Comparison of ENCODE assay signal across 8 mouse cellular contexts in the genomic region with DNA sequence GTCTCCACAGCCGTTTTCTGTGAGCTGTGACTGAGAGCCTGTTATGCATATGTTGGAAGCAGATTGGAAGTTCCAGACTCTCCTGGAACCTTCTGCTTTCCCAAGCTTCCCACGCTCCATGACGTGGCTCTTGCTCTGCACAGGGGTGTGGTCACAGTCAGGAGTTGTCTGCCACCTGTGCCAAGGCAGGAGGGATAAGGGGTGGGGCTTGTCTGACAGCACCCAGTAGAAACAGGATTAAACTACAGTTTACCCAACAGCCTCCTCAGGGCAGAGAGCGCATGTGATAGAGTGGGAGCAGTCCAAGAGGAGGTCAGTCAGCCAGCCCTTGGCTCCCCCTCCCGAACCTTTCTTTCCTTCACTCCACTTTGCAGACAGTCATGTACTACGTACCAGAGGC. TPM values are rescaled to one million over a fixed set of nuclear protein-coding genes. Genes with fewer than 3 reads are reported as not detected.
DNase-seq lines count a peak whose midpoint lies in the region; ATAC-seq and TF ChIP-seq lines count a peak whose summit lies in the region.
"Had no signal": no experiment of that assay in that cellular context is flagged by ENCODE, and none has a peak within 500 bp of the region (broad histone marks: within the 10 kb centered on the region; RNA-seq: fewer than 3 reads in every experiment).

No protein-coding gene starts in this region.

- H3K4me3 ChIP-seq in midbrain, postnatal 0 days (ENCODE audit: low read depth, low read length) = no peak overlapping the region
- H3K4me3 ChIP-seq in midbrain, embryonic 15.5 days = no peak overlapping the region
- no peak overlapping the region for H3K4me3 ChIP-seq in intestine, embryonic 15.5 days (replicated peaks)
- no peak overlapping the region for H3K4me3 ChIP-seq in left cerebral cortex, adult 2 months
- H3K4me3 ChIP-seq: limb, embryonic 12.5 days had no signal

- no peak for DNase-seq in midbrain, postnatal 0 days (ENCODE audit: low spot score)
- DNase-seq in frontal cortex, adult 2 months (ENCODE audit: extremely low spot score in 1 of 2, low spot score in 1 of 2) = peak; percentile 80 to 89
- peak; percentile 67 to 78 for DNase-seq in left cerebral cortex, adult 2 months (ENCODE audit: extremely low spot score in 1 of 2, low spot score in 2 of 2)
- peak; percentile 79 to 83 for DNase-seq in right cerebral cortex, postnatal 36 days (ENCODE audit: low spot score in 2 of 2)
- DNase-seq in thymus, postnatal 4 days = no peak

- H3K4me2 ChIP-seq in midbrain, postnatal 0 days (ENCODE audit: low read depth, low read length, poor library complexity, severe bottlenecking) = no peak overlapping the region
- H3K4me2 ChIP-seq in midbrain, embryonic 15.5 days = no peak overlapping the region
- no peak overlapping the region; the same call in 1 of the 2 replicates for H3K4me2 ChIP-seq in intestine, embryonic 15.5 days (replicated peaks)
- H3K4me2 ChIP-seq: limb, embryonic 12.5 days had no signal

- no peaks in the 10 kb centered on the region for H3K9me3 ChIP-seq in midbrain, postnatal 0 days (ENCODE audit: low read length)
- no peaks in the 10 kb centered on the region for H3K9me3 ChIP-seq in midbrain, embryonic 15.5 days
- H3K9me3 ChIP-seq in intestine, embryonic 15.5 days = no peaks in the 10 kb centered on the region
- H3K9me3 ChIP-seq: limb, embryonic 12.5 days had no signal

- H3K27ac ChIP-seq in midbrain, postnatal 0 days (ENCODE audit: low read depth, low read length) = 0 out of 2 replicates have a peak overlapping the region, but pooled peaks have one; percentile 51
- no peak overlapping the region for H3K27ac ChIP-seq in midbrain, embryonic 15.5 days
- peak overlapping the region; percentile 68 for H3K27ac ChIP-seq in intestine, embryonic 15.5 days
- H3K27ac ChIP-seq in left cerebral cortex, adult 2 months = peak overlapping the region; percentile 70
- H3K27ac ChIP-seq: limb, embryonic 12.5 days had no signal

- TF ChIP-seq CTCF in midbrain, postnatal 0 days (IDR thresholded peaks at IDR 0.05) = no peak
- no peak for TF ChIP-seq CTCF in left cerebral cortex, adult 2 months (IDR thresholded peaks at IDR 0.05)

- intact Hi-C loops in left cerebral cortex, adult 2 months (cut with DNase I) = no loop called here

- H3K4me1 ChIP-seq in midbrain, postnatal 0 days (ENCODE audit: insufficient read depth, low read length) = no peaks in the 10 kb centered on the region
- H3K4me1 ChIP-seq in midbrain, embryonic 15.5 days = peaks cover 64% of the 10 kb centered on the region
- H3K4me1 ChIP-seq in intestine, embryonic 15.5 days (replicated peaks) = peaks cover 44% of the 10 kb centered on the region

- H3K9ac ChIP-seq in midbrain, postnatal 0 days (replicated peaks; ENCODE audit: low read length, poor library complexity, severe bottlenecking) = no peak overlapping the region
- H3K9ac ChIP-seq in midbrain, embryonic 15.5 days = no peak overlapping the region
- H3K9ac ChIP-seq in intestine, embryonic 15.5 days = no peak overlapping the region
- H3K9ac ChIP-seq: limb, embryonic 12.5 days had no signal

- ATAC-seq in midbrain, postnatal 0 days (ENCODE audit: low FRiP score) = peak; percentile 14; the same call in 1 of the 2 replicates
- no peak for ATAC-seq in midbrain, embryonic 15.5 days (replicated peaks)
- peak; percentile 87 for ATAC-seq in intestine, embryonic 15.5 days

- no peaks in the 10 kb centered on the region for H3K36me3 ChIP-seq in midbrain, postnatal 0 days (ENCODE audit: insufficient read depth, low read length)
- no peaks in the 10 kb centered on the region; the same call in 1 of the 2 replicates for H3K36me3 ChIP-seq in midbrain, embryonic 15.5 days (replicated peaks)
- H3K36me3 ChIP-seq in intestine, embryonic 15.5 days = no peaks in the 10 kb centered on the region; the same call in 1 of the 2 replicates

- WGBS in midbrain, postnatal 0 days = 67% methylated on average over 6 of the region's 6 CpGs
- WGBS in midbrain, embryonic 15.5 days = 76% methylated on average over 6 of the region's 6 CpGs
- 54% methylated on average over 6 of the region's 6 CpGs for WGBS in intestine, embryonic 15.5 days

- no peaks in the 10 kb centered on the region for H3K27me3 ChIP-seq in midbrain, postnatal 0 days (ENCODE audit: insufficient read depth, low read length)
- H3K27me3 ChIP-seq in midbrain, embryonic 15.5 days (replicated peaks) = no peaks in the 10 kb centered on the region
- H3K27me3 ChIP-seq in intestine, embryonic 15.5 days (replicated peaks) = no peaks in the 10 kb centered on the region
- H3K27me3 ChIP-seq: limb, embryonic 12.5 days had no signal

RNA-seq across cellular contexts. Expression of a gene that starts 43.1 kb away (rescaled TPM):
- 27.4 and 30.7 TPM in 2 replicates for total RNA-seq in midbrain, postnatal 0 days (2014; rRNA removed)
- polyA plus RNA-seq in midbrain, postnatal 0 days (2015; fragmentation: Nextera tagmentation; extraction: Ambion mirVana) = 33.8 and 38.4 TPM in 2 replicates
- 41.2 and 41.6 TPM in 2 replicates for polyA plus RNA-seq in midbrain, embryonic 15.5 days (2015; fragmentation: Nextera tagmentation; extraction: Ambion mirVana)
- polyA plus RNA-seq in frontal cortex, adult 2 months (2012; rRNA removed) = 51.9 and 57.3 TPM in 2 replicates
- 1,100 and 1,103 TPM in 2 replicates for polyA plus RNA-seq in intestine, embryonic 15.5 days (2015; fragmentation: Nextera tagmentation; extraction: Ambion mirVana)
- total RNA-seq in left cerebral cortex, adult 2 months (2021) = 10 to 100 TPM; 16.1 to 17.3 TPM

Comparison
In these comparisons a context has a peak if more than half of its experiments do, and no peak if none do; other contexts are left out.
1. DNase-seq: peak in frontal cortex, adult 2 months (2 of 2), left cerebral cortex, adult 2 months (2 of 2) and right cerebral cortex, postnatal 36 days (2 of 2); none in midbrain, postnatal 0 days (single experiment) and thymus, postnatal 4 days (single experiment).
2. RNA of a gene that starts 43.1 kb away (polyA plus RNA-seq): 1,100 to 1,103 TPM in intestine, embryonic 15.5 days; 51.9 to 57.3 TPM in frontal cortex, adult 2 months, 41.2 to 41.6 TPM in midbrain, embryonic 15.5 days and 33.8 to 38.4 TPM in midbrain, postnatal 0 days; every median in the first group is over 10 times any median in the second.